Mouse (Mus musculus) ovary, adult 18-20 months (tissue): ENCODE data around the gene Sfmbt2.

Experiments
- DNase-seq: peaks from one replicate; pipeline ENCODE4 v3.0.0; 2022; ENCODE audit warnings: low spot score, mixed read lengths

Sfmbt2 gene

GRCm38 (mm10) chr2:10565491-10565890 is 195.2 kb downstream of the Sfmbt2 start:
- DNase-seq, result no peak

- DNase-seq, result no peak
Measured at GRCm38 (mm10) chr2:10569392-10569791, 199.1 kb downstream of the Sfmbt2 start.

GRCm38 (mm10) chr2:10572311-10572710 is 202.0 kb downstream of the Sfmbt2 start:
- no peak for DNase-seq

GRCm38 (mm10) chr2:10575962-10576740 is 205.8 kb downstream of the Sfmbt2 start:
- DNase-seq, result no peak

- no peak for DNase-seq
Measured at GRCm38 (mm10) chr2:10582673-10583072, 212.4 kb downstream of the Sfmbt2 start.

- no peak for DNase-seq
Measured at GRCm38 (mm10) chr2:10583103-10583502, 212.8 kb downstream of the Sfmbt2 start.

- no peak for DNase-seq
Measured at GRCm38 (mm10) chr2:10591310-10591709, 221.0 kb downstream of the Sfmbt2 start.

GRCm38 (mm10) chr2:10615500-10615899 is 245.2 kb downstream of the Sfmbt2 start:
- DNase-seq, result no peak
